Mouse (Mus musculus) layer of hippocampus, adult 18-20 months (tissue): ENCODE measurements around the gene Gpr137c. TPM values are rescaled to one million over a fixed set of nuclear protein-coding genes. Genes with fewer than 3 reads are reported as not detected.
A peak's percentile ranks its signal among the peaks of the same experiment; 100 is the strongest.

ENCODE experiments used
- DNase-seq, 2 experiments: peaks; one replicate each; pipeline ENCODE4 v3.0.0; 2022; ENCODE audit warnings: low spot score in 2 of 2
- total RNA-seq, 2 experiments: library from RNA; stranded (reverse); gene quantifications; 2 replicates each; pipeline ENCODE4 v1.2.3; 2021

Gene Gpr137c
- total RNA-seq, 2 experiments from 2014 or later, result 20.9 to 21.3 TPM

- DNase-seq, result no peak
These were observed 62.5 kb downstream of the Gpr137c start for GRCm38 (mm10) chr14:45282066-45282465.

- no peak for DNase-seq
These were observed 72.1 kb downstream of the Gpr137c start for GRCm38 (mm10) chr14:45291608-45292007.

GRCm38 (mm10) chr14:45303939-45304338 is 84.4 kb downstream of the Gpr137c start:
- no peak for DNase-seq

- DNase-seq, result no peak
These were observed 84.9 kb downstream of the Gpr137c start for GRCm38 (mm10) chr14:45304389-45304788.

GRCm38 (mm10) chr14:45305852-45306251 is 86.3 kb downstream of the Gpr137c start:
- DNase-seq, result no peak

DNA sequence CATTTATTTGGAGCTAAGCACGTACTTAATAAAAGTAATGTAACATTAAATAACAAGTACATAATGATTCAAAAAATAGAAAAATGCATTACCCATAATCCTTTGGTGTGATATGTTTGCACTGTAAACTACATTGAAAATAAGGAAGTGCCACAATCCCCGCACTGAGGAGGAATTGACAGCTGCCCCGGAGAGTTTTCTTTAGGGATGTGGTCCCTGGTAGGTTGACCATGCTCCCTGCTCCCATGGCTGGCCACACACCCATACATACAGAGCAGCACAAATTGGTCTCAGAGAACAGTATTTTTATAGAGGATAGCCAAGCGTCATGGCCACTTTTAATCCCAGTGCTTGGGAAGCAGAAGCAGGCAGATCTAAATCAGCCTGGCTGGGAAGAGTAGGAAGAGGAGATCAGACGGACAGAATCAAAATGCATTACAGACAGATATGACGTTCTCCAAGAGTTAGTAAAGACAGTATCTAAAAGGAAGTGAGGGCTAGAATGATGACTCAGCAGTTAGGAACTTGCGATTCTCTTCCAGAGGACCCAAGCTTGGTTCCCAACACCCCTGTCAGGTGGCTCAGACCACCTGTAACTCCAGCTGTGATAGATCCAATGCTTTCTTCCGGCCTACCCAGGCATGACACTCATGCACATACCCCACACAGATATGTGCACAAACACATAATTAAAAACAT is 88.3 kb downstream of the Gpr137c start:
- DNase-seq, result no peak

DNA sequence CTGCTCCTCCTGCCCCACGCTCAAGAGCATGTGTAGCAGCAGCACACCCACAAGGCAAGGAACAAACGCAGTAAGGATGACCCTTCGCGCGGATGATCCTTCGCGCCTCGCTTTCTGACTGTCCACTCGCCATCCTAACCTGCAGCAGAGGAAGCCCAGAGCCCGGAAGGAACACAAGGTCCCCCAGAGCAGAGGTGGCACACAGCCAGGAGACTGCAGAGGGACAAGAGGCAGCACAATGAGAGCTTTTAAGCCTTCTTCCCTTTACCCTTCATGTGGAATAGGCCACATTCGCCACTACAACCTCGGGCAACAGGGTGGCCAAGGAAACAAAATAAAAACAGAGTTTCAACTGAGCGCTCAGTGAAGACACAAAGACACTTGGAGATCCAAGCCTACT is 90.1 kb downstream of the Gpr137c start:
- DNase-seq, result no peak

DNA sequence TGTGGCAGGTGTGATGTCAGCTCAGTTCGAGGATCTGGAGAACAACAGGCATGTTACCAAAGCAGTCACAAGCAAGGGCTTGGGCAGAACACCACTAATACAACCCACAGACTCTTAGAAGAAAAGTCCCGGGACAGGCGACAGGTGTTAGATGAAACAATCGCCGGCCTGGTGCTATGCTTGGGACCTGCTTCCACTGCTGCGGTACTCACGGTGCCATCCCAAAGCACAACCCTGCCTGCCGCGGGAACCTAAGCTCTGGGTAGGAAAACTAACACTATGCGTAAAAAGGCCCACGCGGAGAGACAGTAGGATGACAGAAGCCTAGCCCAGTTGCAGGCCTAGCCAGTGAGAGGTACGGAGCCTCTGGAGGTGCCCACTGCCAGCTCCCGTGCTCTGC is 90.6 kb downstream of the Gpr137c start:
- DNase-seq, result no peak

DNA sequence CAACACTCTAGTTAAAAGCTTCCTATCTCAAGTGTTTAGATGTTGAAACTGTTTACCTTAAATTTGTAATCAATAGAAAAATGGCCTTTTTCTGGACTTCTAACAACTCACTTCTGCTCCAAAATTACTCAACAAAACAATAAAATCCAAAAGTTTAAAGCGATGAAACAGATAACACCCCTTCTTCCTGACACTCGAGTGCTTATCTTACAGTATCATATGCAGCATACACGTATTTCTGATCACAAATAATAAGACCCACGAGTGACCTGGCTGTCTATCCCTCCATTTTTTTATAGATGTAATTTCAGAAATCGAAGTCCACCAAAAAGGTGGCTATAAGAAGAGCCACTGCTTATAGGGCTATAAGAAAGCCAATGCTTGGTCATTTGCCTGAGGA is 97.4 kb downstream of the Gpr137c start:
- DNase-seq, result no peak

- DNase-seq, result peak in 1 of 2 experiments; percentile 33
These were observed 98.4 kb downstream of the Gpr137c start for GRCm38 (mm10) chr14:45317921-45318411.

DNA sequence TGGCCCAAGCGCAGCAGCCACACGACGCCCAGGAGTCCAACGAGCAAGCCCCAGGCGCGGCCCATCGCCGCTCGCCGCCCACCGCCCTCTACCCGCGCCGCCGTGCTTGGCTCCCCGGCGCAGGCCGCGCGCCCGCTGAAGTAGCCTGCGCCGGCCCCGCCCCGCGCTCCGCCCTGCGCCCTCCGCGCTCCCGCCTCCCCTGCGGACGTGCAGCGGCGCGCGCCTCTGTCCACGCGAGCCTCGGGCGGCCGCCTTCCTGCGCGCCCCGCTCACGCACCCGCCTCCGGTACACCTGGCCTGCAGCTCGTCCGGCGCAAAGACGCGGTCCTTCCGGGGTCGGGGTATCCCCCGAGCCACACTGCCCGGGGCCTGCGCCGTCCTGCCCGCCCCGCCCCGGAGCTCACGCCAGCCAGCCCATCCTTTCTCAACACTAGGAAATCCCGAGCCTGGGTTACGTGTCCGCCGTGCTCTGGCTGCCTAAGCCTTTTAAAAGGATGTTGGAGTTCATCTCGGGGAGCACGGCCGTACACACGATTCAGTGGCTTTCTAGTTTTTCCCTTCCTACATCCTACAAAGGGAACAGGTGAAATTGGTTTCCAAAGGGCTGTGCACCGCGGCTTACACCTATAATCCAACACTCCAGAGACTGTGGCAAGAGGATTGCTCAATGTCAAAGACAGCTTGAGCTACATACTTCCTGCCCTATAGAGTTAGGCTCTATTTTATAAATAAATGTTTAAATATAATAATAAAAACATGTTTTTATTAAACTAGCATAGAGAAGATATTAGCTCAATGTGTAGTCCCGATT is 99.1 kb downstream of the Gpr137c start, which contains the start of gene Ero1l:
Ero1l (minus strand) TSS at position 346 of the 811 bp plus-strand sequence.
- peak; percentile 78 to 88 for DNase-seq

DNA sequence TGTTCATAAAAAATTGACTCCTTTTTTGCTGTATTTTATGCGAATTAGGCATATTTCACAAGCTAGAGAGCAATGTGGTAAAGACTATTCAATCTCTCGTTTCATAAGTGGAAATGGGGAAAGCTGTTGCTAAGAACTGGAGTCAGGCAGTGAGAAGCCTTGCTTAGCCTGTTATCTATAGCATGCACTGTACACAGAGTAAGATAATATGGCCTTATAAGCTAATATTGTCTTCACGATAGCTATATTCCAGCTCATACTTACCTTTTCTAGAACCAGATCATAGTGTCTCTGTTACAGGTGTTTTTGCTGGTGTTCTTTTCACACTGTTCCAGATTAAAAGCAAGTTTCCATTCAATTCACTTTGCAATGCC is 99.7 kb downstream of the Gpr137c start:
- DNase-seq, result no peak

DNA sequence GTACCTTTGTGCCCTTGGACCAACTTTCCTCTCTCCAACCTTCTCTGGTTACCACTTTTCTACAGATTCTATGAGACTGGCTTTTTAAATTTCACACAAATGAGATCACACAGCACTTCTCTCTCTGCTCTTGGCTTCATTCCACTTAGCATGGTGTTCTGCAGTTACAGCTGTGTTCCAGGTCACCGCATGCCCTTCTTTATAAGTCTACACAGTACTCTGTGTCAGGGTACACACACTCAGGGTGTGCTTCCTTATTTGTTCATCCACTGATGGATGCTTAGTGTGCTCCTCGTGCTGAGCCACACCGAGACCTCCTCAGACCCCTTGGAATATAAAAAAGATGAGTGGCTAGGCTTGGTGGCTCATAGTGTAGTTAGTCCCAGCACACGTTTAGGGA is 100.6 kb downstream of the Gpr137c start:
- DNase-seq, result no peak

DNA sequence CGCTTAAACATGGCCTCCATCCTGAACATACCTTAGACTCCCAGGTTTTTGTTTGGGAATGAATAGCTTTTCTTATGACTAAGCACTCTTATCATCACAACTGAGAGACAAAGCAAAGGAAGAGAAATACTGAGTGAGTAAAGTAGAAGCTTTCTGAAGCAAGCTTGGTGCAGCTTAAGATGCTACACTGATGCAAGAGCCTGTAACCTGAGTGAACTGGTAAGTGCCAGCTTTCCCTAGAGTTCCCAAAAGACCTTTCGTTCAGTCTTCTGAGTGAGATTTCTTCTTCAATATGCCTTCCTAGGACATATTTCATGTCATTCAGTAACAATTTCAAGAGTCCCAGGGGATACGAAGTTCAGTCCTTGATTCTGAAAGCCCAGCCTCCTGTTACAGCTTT is 101.5 kb downstream of the Gpr137c start:
- no peak for DNase-seq

GRCm38 (mm10) chr14:45321622-45322021 is 102.1 kb downstream of the Gpr137c start:
- no peak for DNase-seq

DNA sequence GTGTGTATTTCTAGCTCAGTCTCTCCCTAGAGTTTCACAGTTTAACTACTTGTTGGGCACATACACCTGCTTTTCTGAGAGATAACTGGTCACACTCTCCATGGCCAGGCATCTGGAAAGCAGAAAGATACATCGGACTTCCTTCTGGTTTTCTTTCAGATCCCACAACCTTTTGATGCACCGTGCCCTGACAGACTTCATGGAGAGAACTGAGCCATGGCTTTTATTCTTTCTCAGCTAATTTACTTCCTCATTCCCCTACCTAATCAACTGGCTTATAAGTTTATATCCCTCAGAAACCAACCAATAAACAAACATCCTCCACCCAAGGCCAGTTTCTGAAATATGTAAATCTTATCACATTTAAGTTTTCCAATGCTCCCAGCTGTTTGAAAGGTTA is 102.9 kb downstream of the Gpr137c start:
- no peak for DNase-seq

DNA sequence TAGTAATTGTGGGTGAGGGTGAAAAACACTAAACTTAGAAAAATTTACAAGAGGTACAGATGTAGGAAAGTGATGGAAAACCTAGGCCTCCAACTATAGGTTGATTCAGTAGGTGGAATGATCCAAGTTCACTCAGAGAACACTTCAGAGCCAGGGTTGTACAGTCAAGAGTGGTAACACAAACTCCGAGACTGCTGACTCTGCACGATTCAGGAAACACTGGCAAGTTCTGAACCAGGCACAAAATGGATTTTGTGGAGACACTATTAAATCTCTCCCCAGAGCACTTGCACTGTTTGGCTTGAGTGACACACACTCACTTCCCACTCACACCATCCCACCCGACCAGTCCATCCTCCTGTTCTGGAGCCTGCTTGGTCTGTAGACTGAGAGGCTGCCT is 103.8 kb downstream of the Gpr137c start:
- DNase-seq, result no peak

DNA sequence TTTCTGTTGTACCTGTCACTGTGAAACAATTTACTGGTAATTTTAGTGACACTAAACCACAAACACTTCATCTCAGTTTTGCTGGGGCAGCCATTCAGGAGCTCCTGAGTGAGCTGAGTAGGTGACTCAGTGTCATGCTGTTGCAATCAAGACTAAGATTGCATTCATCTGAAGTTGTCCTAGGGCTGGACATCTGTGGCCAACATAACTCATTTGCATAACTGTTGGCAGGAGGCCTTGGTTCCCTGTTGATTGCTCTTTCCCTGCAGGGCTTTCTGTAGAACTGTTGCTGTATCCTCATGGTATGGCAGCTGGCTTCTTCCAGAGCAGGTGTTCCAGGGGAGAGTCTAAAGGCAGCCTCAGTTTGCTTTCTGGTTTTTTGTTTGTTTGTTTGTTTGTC is 106.0 kb downstream of the Gpr137c start:
- no peak for DNase-seq

DNA sequence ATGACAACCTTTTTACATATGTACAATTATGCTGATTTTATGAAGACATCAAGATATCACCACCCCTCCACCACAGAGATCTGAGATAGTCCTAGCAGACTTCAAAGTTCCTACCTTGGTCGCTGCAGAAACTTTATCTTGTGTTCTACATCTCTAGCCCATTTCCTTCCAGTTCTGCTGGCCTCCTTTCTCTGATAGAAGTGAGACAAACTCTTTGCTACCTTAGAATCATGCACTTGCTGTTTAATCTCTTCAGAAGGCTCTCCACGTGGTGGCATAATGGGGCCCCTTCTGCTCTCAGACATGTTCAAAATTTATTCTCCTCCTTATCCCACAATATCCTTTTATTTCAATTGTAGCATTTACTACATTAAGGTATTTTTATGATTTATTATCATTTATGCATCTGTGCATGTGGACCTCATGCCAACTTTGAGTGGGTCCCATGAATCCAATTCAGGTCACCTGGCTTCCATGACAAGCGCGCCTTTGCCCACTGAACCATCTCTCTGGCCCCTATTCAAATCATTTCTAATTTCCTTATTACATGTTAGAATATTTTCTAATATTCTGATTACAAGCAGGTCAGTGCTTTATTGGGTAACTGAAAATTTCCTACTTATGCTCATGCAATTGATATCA is 108.7 kb downstream of the Gpr137c start:
- no peak for DNase-seq

DNA sequence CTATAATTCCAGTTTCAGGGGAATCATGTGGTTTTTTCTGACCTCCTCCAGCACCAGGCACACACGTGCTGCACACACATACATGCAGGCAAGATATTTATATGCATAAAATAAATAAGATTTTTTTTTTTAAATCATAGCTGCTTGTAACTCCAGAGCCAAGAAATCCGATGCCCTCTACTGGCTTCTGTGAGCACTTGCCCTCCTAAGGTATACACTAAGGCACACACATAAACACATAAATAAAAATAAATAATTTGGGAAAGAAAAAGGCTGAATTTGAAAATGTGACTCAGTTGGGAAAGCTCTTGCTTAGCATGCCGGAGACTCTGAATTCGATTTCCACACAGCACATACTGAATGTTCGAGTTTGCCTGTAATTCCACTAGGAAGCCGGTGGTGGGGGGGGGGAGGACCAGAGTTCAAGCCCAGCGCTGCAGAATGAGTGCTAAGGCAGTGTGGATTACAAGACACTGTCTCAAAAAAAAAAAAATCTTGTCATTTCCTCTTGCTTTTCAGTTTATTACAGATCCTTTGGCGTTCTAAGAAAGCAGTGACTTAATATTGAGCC is 109.6 kb downstream of the Gpr137c start:
- no peak for DNase-seq

- peak; percentile 84 to 95 for DNase-seq
These were observed 110.2 kb downstream of the Gpr137c start, which contains the start of gene Psmc6 for GRCm38 (mm10) chr14:45329589-45330181. Psmc6 (plus strand) TSS chr14:45329788.
